ENCODE assay signal across 8 mouse cellular contexts in the genomic region with DNA sequence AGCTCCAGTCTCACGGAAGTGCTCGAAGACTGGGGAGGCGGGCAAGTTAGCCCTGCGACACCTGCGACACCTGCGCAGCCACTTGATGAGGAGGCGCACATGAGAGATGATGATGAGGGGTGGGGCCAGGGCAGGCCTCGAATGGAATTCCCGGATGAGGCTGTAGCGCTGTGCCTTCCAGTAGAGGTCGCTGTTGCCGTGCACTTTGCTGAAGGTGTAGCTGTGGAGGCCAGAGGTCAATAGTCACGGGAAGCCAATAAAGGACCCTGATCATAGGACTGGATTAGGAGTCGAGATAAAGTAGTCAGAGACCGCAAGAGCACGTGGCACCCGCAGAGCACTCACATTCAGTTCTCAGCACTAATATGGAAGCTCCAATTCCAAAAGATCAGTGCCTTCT. TPM values are rescaled to one million over a fixed set of nuclear protein-coding genes. Genes with fewer than 3 reads are reported as not detected.
DNase-seq lines count a peak whose midpoint lies in the region; ATAC-seq and TF ChIP-seq lines count a peak whose summit lies in the region.

No protein-coding gene starts in this region.

- peaks cover 8% of the 10 kb centered on the region; the same call in 1 of the 2 replicates for H3K36me3 ChIP-seq in embryonic facial prominence, embryonic 10.5 days (replicated peaks)
- peaks cover 8% of the 10 kb centered on the region for H3K36me3 ChIP-seq in heart, embryonic 16.5 days (ENCODE audit: control insufficient read depth, insufficient read depth)
- no peaks in the 10 kb centered on the region for H3K36me3 ChIP-seq in liver, embryonic 12.5 days
- peaks cover 16% of the 10 kb centered on the region for H3K36me3 ChIP-seq in stomach, postnatal 0 days (ENCODE audit: control insufficient read depth, insufficient read depth, low read length)

- peak; percentile 87 for DNase-seq in adrenal gland, postnatal 14 days
- peak; percentile 84 for DNase-seq in embryonic facial prominence, embryonic 10.5 days (ENCODE audit: low spot score)
- DNase-seq in kidney, postnatal 25 days: peak; percentile 72 to 78
- peak; percentile 74 for DNase-seq in naive thymus-derived CD4-positive, alpha-beta T cell, adult 2 months (ENCODE audit: low read depth)
- DNase-seq in stomach, postnatal 0 days (ENCODE audit: low spot score): peak; percentile 85

- WGBS in embryonic facial prominence, embryonic 10.5 days: 2% methylated on average over 17 of the region's 17 CpGs
- 22% methylated on average over 17 of the region's 17 CpGs for WGBS in heart, embryonic 16.5 days
- WGBS in liver, embryonic 12.5 days (ENCODE audit: insufficient replicate concordance): 3% methylated on average over 17 of the region's 17 CpGs
- WGBS in stomach, postnatal 0 days: 21% methylated on average over 16 of the region's 17 CpGs

- H3K9me3 ChIP-seq in embryonic facial prominence, embryonic 10.5 days: no peaks in the 10 kb centered on the region
- no peaks in the 10 kb centered on the region for H3K9me3 ChIP-seq in heart, embryonic 16.5 days (replicated peaks; ENCODE audit: control insufficient read depth, low read length)
- no peaks in the 10 kb centered on the region for H3K9me3 ChIP-seq in liver, embryonic 12.5 days (replicated peaks)
- H3K9me3 ChIP-seq in stomach, postnatal 0 days (ENCODE audit: control insufficient read depth, low read length): no peaks in the 10 kb centered on the region

- H3K27me3 ChIP-seq in embryonic facial prominence, embryonic 10.5 days (replicated peaks; ENCODE audit: low read depth, poor library complexity, severe bottlenecking): peaks cover 14% of the 10 kb centered on the region
- H3K27me3 ChIP-seq in heart, embryonic 16.5 days (ENCODE audit: control insufficient read depth, insufficient read depth, low read length): no peaks in the 10 kb centered on the region
- peaks cover 22% of the 10 kb centered on the region for H3K27me3 ChIP-seq in liver, embryonic 12.5 days (replicated peaks)
- no peaks in the 10 kb centered on the region for H3K27me3 ChIP-seq in stomach, postnatal 0 days (ENCODE audit: control insufficient read depth, insufficient read depth, low read length)

- peak; percentile 91 for TF ChIP-seq CTCF in stomach, postnatal 0 days (IDR thresholded peaks at IDR 0.05; ENCODE audit: low read depth)

- H3K4me3 ChIP-seq in embryonic facial prominence, embryonic 10.5 days: peak overlapping the region; percentile 49
- no peak overlapping the region for H3K4me3 ChIP-seq in heart, embryonic 16.5 days (ENCODE audit: low read length)
- H3K4me3 ChIP-seq in liver, embryonic 12.5 days: 0 out of 2 replicates have a peak overlapping the region, but pooled peaks have one; percentile 10
- H3K4me3 ChIP-seq in stomach, postnatal 0 days (ENCODE audit: low read depth, low read length): no peak overlapping the region

- no peak for TF ChIP-seq EP300 in stomach, postnatal 0 days (optimal IDR thresholded peaks at IDR 0.05)

- no peak overlapping the region for H3K9ac ChIP-seq in heart, embryonic 16.5 days (ENCODE audit: low read length)
- no peak overlapping the region for H3K9ac ChIP-seq in liver, embryonic 12.5 days
- H3K9ac ChIP-seq in stomach, postnatal 0 days (ENCODE audit: low read length): no peak overlapping the region

- H3K4me2 ChIP-seq in heart, embryonic 16.5 days (ENCODE audit: low read depth, low read length): 0 out of 2 replicates have a peak overlapping the region, but pooled peaks have one; percentile 10
- peak overlapping the region; percentile 43 for H3K4me2 ChIP-seq in liver, embryonic 12.5 days
- H3K4me2 ChIP-seq in stomach, postnatal 0 days (replicated peaks; ENCODE audit: low read depth): peak overlapping the region; percentile 5; the same call in 1 of the 2 replicates

- peak; percentile 52 for ATAC-seq in CD4-positive, CD25-positive, alpha-beta regulatory T cell, adult 4 months
- no peak for ATAC-seq in heart, embryonic 16.5 days (replicated peaks; ENCODE audit: extremely low read depth, insufficient read depth, low FRiP score)
- peak; percentile 58 for ATAC-seq in liver, embryonic 12.5 days
- peak; percentile 68 for ATAC-seq in stomach, postnatal 0 days (ENCODE audit: low FRiP score, low TSS enrichment)

- H3K27ac ChIP-seq in embryonic facial prominence, embryonic 10.5 days (replicated peaks): 0 out of 2 replicates have a peak overlapping the region, but pooled peaks have one; percentile 40
- no peak overlapping the region for H3K27ac ChIP-seq in heart, embryonic 16.5 days (ENCODE audit: low read length)
- H3K27ac ChIP-seq in liver, embryonic 12.5 days: no peak overlapping the region
- no peak overlapping the region for H3K27ac ChIP-seq in stomach, postnatal 0 days (replicated peaks)

- H3K4me1 ChIP-seq in embryonic facial prominence, embryonic 10.5 days: peaks cover 26% of the 10 kb centered on the region
- H3K4me1 ChIP-seq in heart, embryonic 16.5 days (ENCODE audit: control insufficient read depth, insufficient read depth, low read length): no peaks in the 10 kb centered on the region
- peaks cover 18% of the 10 kb centered on the region for H3K4me1 ChIP-seq in liver, embryonic 12.5 days
- no peaks in the 10 kb centered on the region for H3K4me1 ChIP-seq in stomach, postnatal 0 days (replicated peaks; ENCODE audit: control insufficient read depth, insufficient read depth)

RNA-seq across cellular contexts. Expression of a gene that starts 28.0 kb away (rescaled TPM):
- not detected for polyA plus RNA-seq in CD4-positive, CD25-positive, alpha-beta regulatory T cell, adult 4 months (2017; shearing (Covaris generic))
- total RNA-seq in adrenal gland, postnatal 14 days (2021): not detected in 2 replicates
- not detected in 2 replicates for polyA plus RNA-seq in embryonic facial prominence, embryonic 10.5 days (2016; fragmentation: Nextera tagmentation; extraction: Ambion mirVana)
- not detected in 2 replicates for polyA plus RNA-seq in heart, embryonic 16.5 days (2015; fragmentation: Nextera tagmentation; extraction: Ambion mirVana)
- polyA plus RNA-seq in liver, embryonic 12.5 days (2016; fragmentation: Nextera tagmentation; extraction: Ambion mirVana): not detected in 2 replicates
- not detected in 2 replicates for polyA plus RNA-seq in stomach, postnatal 0 days (2015; fragmentation: Nextera tagmentation; extraction: Ambion mirVana)

RNA-seq across cellular contexts. Expression of a gene that starts 28.3 kb away (rescaled TPM):
- 10 to 100 TPM; 11.7 to 15.9 TPM for polyA plus RNA-seq in CD4-positive, CD25-positive, alpha-beta regulatory T cell, adult 4 months (2017; shearing (Covaris generic))
- total RNA-seq in adrenal gland, postnatal 14 days (2021): 13.5 and 15.1 TPM in 2 replicates
- 10.6 and 11.3 TPM in 2 replicates for polyA plus RNA-seq in embryonic facial prominence, embryonic 10.5 days (2016; fragmentation: Nextera tagmentation; extraction: Ambion mirVana)
- 12.4 and 18.0 TPM in 2 replicates for polyA plus RNA-seq in heart, embryonic 16.5 days (2015; fragmentation: Nextera tagmentation; extraction: Ambion mirVana)
- 1.2 and 2.2 TPM in 2 replicates for polyA plus RNA-seq in liver, embryonic 12.5 days (2016; fragmentation: Nextera tagmentation; extraction: Ambion mirVana)
- polyA plus RNA-seq in stomach, postnatal 0 days (2015; fragmentation: Nextera tagmentation; extraction: Ambion mirVana): 22.7 and 23.7 TPM in 2 replicates

RNA-seq across cellular contexts. Expression of a gene that starts 29.8 kb away (rescaled TPM):
- not detected for polyA plus RNA-seq in CD4-positive, CD25-positive, alpha-beta regulatory T cell, adult 4 months (2017; shearing (Covaris generic))
- 0.15 and 0.45 TPM in 2 replicates for total RNA-seq in adrenal gland, postnatal 14 days (2021)
- polyA plus RNA-seq in embryonic facial prominence, embryonic 10.5 days (2016; fragmentation: Nextera tagmentation; extraction: Ambion mirVana): 0.31 and 0.64 TPM in 2 replicates
- polyA plus RNA-seq in heart, embryonic 16.5 days (2015; fragmentation: Nextera tagmentation; extraction: Ambion mirVana): 26.6 and 28.7 TPM in 2 replicates
- 0.08 and 0.23 TPM in 2 replicates for polyA plus RNA-seq in liver, embryonic 12.5 days (2016; fragmentation: Nextera tagmentation; extraction: Ambion mirVana)
- polyA plus RNA-seq in stomach, postnatal 0 days (2015; fragmentation: Nextera tagmentation; extraction: Ambion mirVana): 0.80 and 0.85 TPM in 2 replicates

Comparison
In these comparisons a context has a peak if more than half of its experiments do, and no peak if none do; other contexts are left out.
1. H3K4me3 ChIP-seq: peak in embryonic facial prominence, embryonic 10.5 days (single experiment) and liver, embryonic 12.5 days (single experiment); none in heart, embryonic 16.5 days (single experiment) and stomach, postnatal 0 days (single experiment).
2. RNA of a gene that starts 29.8 kb away (polyA plus RNA-seq): 26.6 to 28.7 TPM in heart, embryonic 16.5 days; 0.80 to 0.85 TPM in stomach, postnatal 0 days, 0.31 to 0.64 TPM in embryonic facial prominence, embryonic 10.5 days, 0.08 to 0.23 TPM in liver, embryonic 12.5 days and not detected in CD4-positive, CD25-positive, alpha-beta regulatory T cell, adult 4 months; every median in the first group is over 10 times any median in the second.
3. Peak in every context shown above with its lines, with median percentiles within 50 percentile points of each other: DNase-seq and H3K4me2 ChIP-seq.